Mouse (Mus musculus): ENCODE measurements around the gene Trim33. TPM values are rescaled to one million over a fixed set of nuclear protein-coding genes. Genes with fewer than 3 reads are reported as not detected.

Gene Trim33
- polyA plus RNA-seq, 1 experiment from 2014 or later: 31.9 TPM

GRCm38 (mm10) chr3:103386292-103387031, 107.4 kb downstream of the Trim33 start:
- DNase-seq (ENCODE audit: low spot score): no peak
- no peaks in the 10 kb centered on the region for H3K4me1 ChIP-seq (replicated peaks; ENCODE audit: control insufficient read depth, insufficient read depth, low read length)
- ATAC-seq (ENCODE audit: low FRiP score): no peak
- WGBS: 90% methylated on average over 16 of the region's 16 CpGs
- no peak overlapping the region for H3K4me3 ChIP-seq (replicated peaks; ENCODE audit: low read length)
- no peak overlapping the region for H3K9ac ChIP-seq
- H3K9me3 ChIP-seq (ENCODE audit: control insufficient read depth, low read length): no peaks in the 10 kb centered on the region
- H3K36me3 ChIP-seq (replicated peaks; ENCODE audit: control insufficient read depth, insufficient read depth): no peaks in the 10 kb centered on the region
- no peak overlapping the region for H3K27ac ChIP-seq
- H3K27me3 ChIP-seq (ENCODE audit: control insufficient read depth, insufficient read depth, low read length): no peaks in the 10 kb centered on the region
- H3K4me2 ChIP-seq (replicated peaks): no peak overlapping the region

GRCm38 (mm10) chr3:103392613-103393258, 113.6 kb downstream of the Trim33 start:
- Histone ChIP-seq H3K9me3 (ENCODE audit: control insufficient read depth, low read length) (no peaks in the 10 kb centered on the region), H3K36me3 (replicated peaks; ENCODE audit: control insufficient read depth, insufficient read depth) (no peaks in the 10 kb centered on the region), H3K4me3 (replicated peaks; ENCODE audit: low read length) (no peak overlapping the region), H3K27me3 (ENCODE audit: control insufficient read depth, insufficient read depth, low read length) (no peaks in the 10 kb centered on the region), H3K4me2 (replicated peaks) (no peak overlapping the region), H3K9ac (no peak overlapping the region), H3K4me1 (replicated peaks; ENCODE audit: control insufficient read depth, insufficient read depth, low read length) (no peaks in the 10 kb centered on the region), H3K27ac (no peak overlapping the region)
- ATAC-seq (ENCODE audit: low FRiP score) (peak; percentile 86; the same call in 1 of the 2 replicates), DNase-seq (ENCODE audit: low spot score) (peak; percentile 84)
- WGBS: under 1% methylated on average over 3 of the region's 3 CpGs

GRCm38 (mm10) chr3:103393283-103394060, 114.4 kb downstream of the Trim33 start:
- no peak overlapping the region for H3K4me3 ChIP-seq (replicated peaks; ENCODE audit: low read length)
- H3K4me2 ChIP-seq (replicated peaks): no peak overlapping the region
- no peaks in the 10 kb centered on the region for H3K36me3 ChIP-seq (replicated peaks; ENCODE audit: control insufficient read depth, insufficient read depth)
- WGBS: 86% methylated on average over 14 of the region's 14 CpGs
- no peak overlapping the region for H3K9ac ChIP-seq
- DNase-seq (ENCODE audit: low spot score) (no peak), ATAC-seq (ENCODE audit: low FRiP score) (peak; percentile 62; the same call in 1 of the 2 replicates)
- no peaks in the 10 kb centered on the region for H3K27me3 ChIP-seq (ENCODE audit: control insufficient read depth, insufficient read depth, low read length)
- H3K4me1 ChIP-seq (replicated peaks; ENCODE audit: control insufficient read depth, insufficient read depth, low read length): no peaks in the 10 kb centered on the region
- no peak overlapping the region for H3K27ac ChIP-seq
- H3K9me3 ChIP-seq (ENCODE audit: control insufficient read depth, low read length): no peaks in the 10 kb centered on the region

GRCm38 (mm10) chr3:103394121-103394520, 115.0 kb downstream of the Trim33 start:
- Histone ChIP-seq H3K4me3 (replicated peaks; ENCODE audit: low read length) (no peak overlapping the region), H3K9ac (no peak overlapping the region), H3K9me3 (ENCODE audit: control insufficient read depth, low read length) (no peaks in the 10 kb centered on the region), H3K27me3 (ENCODE audit: control insufficient read depth, insufficient read depth, low read length) (no peaks in the 10 kb centered on the region), H3K4me2 (replicated peaks) (no peak overlapping the region), H3K36me3 (replicated peaks; ENCODE audit: control insufficient read depth, insufficient read depth) (no peaks in the 10 kb centered on the region), H3K27ac (no peak overlapping the region), H3K4me1 (replicated peaks; ENCODE audit: control insufficient read depth, insufficient read depth, low read length) (no peaks in the 10 kb centered on the region)
- ATAC-seq (ENCODE audit: low FRiP score) (0 out of 2 replicates have a peak, but pooled peaks have one; percentile 14), DNase-seq (ENCODE audit: low spot score) (no peak)
- 88% methylated on average over 2 of the region's 2 CpGs for WGBS

GRCm38 (mm10) chr3:103397523-103397922, 118.4 kb downstream of the Trim33 start:
- Histone ChIP-seq H3K27ac (no peak overlapping the region), H3K27me3 (ENCODE audit: control insufficient read depth, insufficient read depth, low read length) (no peaks in the 10 kb centered on the region), H3K36me3 (replicated peaks; ENCODE audit: control insufficient read depth, insufficient read depth) (no peaks in the 10 kb centered on the region), H3K9me3 (ENCODE audit: control insufficient read depth, low read length) (no peaks in the 10 kb centered on the region), H3K4me3 (replicated peaks; ENCODE audit: low read length) (no peak overlapping the region), H3K4me1 (replicated peaks; ENCODE audit: control insufficient read depth, insufficient read depth, low read length) (peaks cover 15% of the 10 kb centered on the region), H3K4me2 (replicated peaks) (no peak overlapping the region), H3K9ac (no peak overlapping the region)
- ATAC-seq (ENCODE audit: low FRiP score) (no peak), DNase-seq (ENCODE audit: low spot score) (no peak)
- 83% methylated on average over 3 of the region's 3 CpGs for whole genome bisulfite sequencing

- no peaks in the 10 kb centered on the region for H3K9me3 ChIP-seq (ENCODE audit: control insufficient read depth, low read length)
- no peak overlapping the region for H3K9ac ChIP-seq
- H3K4me1 ChIP-seq (replicated peaks; ENCODE audit: control insufficient read depth, insufficient read depth, low read length): peaks cover 16% of the 10 kb centered on the region
- peak overlapping the region; percentile 83 for H3K27ac ChIP-seq
- H3K4me3 ChIP-seq (replicated peaks; ENCODE audit: low read length): no peak overlapping the region
- DNase-seq (ENCODE audit: low spot score) (no peak), ATAC-seq (ENCODE audit: low FRiP score) (0 out of 2 replicates have a peak, but pooled peaks have one; percentile 9)
- 60% methylated on average over 6 of the region's 6 CpGs for WGBS
- no peaks in the 10 kb centered on the region for H3K36me3 ChIP-seq (replicated peaks; ENCODE audit: control insufficient read depth, insufficient read depth)
- no peaks in the 10 kb centered on the region for H3K27me3 ChIP-seq (ENCODE audit: control insufficient read depth, insufficient read depth, low read length)
- H3K4me2 ChIP-seq (replicated peaks): no peak overlapping the region
Observed at GRCm38 (mm10) chr3:103400807-103401206, 121.7 kb downstream of the Trim33 start.

GRCm38 (mm10) chr3:103401342-103402098, 122.4 kb downstream of the Trim33 start:
- DNase-seq (ENCODE audit: low spot score): peak; percentile 64
- Histone ChIP-seq H3K9me3 (ENCODE audit: control insufficient read depth, low read length) (no peaks in the 10 kb centered on the region), H3K27me3 (ENCODE audit: control insufficient read depth, insufficient read depth, low read length) (no peaks in the 10 kb centered on the region), H3K4me2 (replicated peaks) (no peak overlapping the region), H3K4me1 (replicated peaks; ENCODE audit: control insufficient read depth, insufficient read depth, low read length) (peaks cover 16% of the 10 kb centered on the region), H3K9ac (0 out of 2 replicates have a peak overlapping the region, but pooled peaks have one; percentile 4), H3K27ac (peak overlapping the region; percentile 83), H3K36me3 (replicated peaks; ENCODE audit: control insufficient read depth, insufficient read depth) (no peaks in the 10 kb centered on the region), H3K4me3 (replicated peaks; ENCODE audit: low read length) (no peak overlapping the region)
- WGBS: 34% methylated on average over 17 of the region's 17 CpGs
- peak; percentile 83 for ATAC-seq (ENCODE audit: low FRiP score)

GRCm38 (mm10) chr3:103402212-103402611, 123.1 kb downstream of the Trim33 start:
- WGBS: 17% methylated on average over 10 of the region's 10 CpGs
- H3K4me3 ChIP-seq (replicated peaks; ENCODE audit: low read length): no peak overlapping the region
- ATAC-seq (ENCODE audit: low FRiP score) (peak; percentile 32; the same call in 1 of the 2 replicates), DNase-seq (ENCODE audit: low spot score) (peak; percentile 43)
- H3K9ac ChIP-seq: no peak overlapping the region
- peaks cover 16% of the 10 kb centered on the region for H3K4me1 ChIP-seq (replicated peaks; ENCODE audit: control insufficient read depth, insufficient read depth, low read length)
- H3K27ac ChIP-seq: peak overlapping the region; percentile 83
- peak overlapping the region; percentile 17; the same call in 1 of the 2 replicates for H3K4me2 ChIP-seq (replicated peaks)
- no peaks in the 10 kb centered on the region for H3K27me3 ChIP-seq (ENCODE audit: control insufficient read depth, insufficient read depth, low read length)
- H3K9me3 ChIP-seq (ENCODE audit: control insufficient read depth, low read length): no peaks in the 10 kb centered on the region
- no peaks in the 10 kb centered on the region for H3K36me3 ChIP-seq (replicated peaks; ENCODE audit: control insufficient read depth, insufficient read depth)

Measured in hindbrain, embryonic 14.5 days (tissue).